Mouse (Mus musculus): ENCODE data around the gene Alkbh1. TPM values are rescaled to one million over a fixed set of nuclear protein-coding genes. Genes with fewer than 3 reads are reported as not detected.
"Not testable (repeated sequence)": the region's sequence is repeated elsewhere in the genome, so short reads cannot be mapped to it uniquely, and the experiment has no call there.

The Alkbh1 gene
- 51.3 and 52.1 TPM in 2 replicates for polyA plus RNA-seq (2015; fragmentation: Nextera tagmentation; extraction: Ambion mirVana)

- Histone ChIP-seq H3K9ac (replicated peaks) (peak within 1 kb of the TSS; percentile 88), H3K4me3 (peak within 1 kb of the TSS; percentile 98), H3K27ac (replicated peaks) (peak within 1 kb of the TSS; percentile 86), H3K27me3 (no peaks in the 10 kb centered on the region), H3K36me3 (peaks cover 52% of the 10 kb centered on the region), H3K4me1 (peaks cover 32% of the 10 kb centered on the region), H3K9me3 (no peaks in the 10 kb centered on the region), H3K4me2 (replicated peaks) (peak within 1 kb of the TSS; percentile 87)
- peak; percentile 94 for ATAC-seq (replicated peaks)
- 0% methylated on average over 28 of the region's 28 CpGs for WGBS
Observed at GRCm38 (mm10) chr12:87443700-87444122, at the start of gene Alkbh1, which contains the start of gene Slirp. Gene Alkbh1 (minus strand): TSS chr12:87444017. Gene Slirp (plus strand): TSS chr12:87443896.

GRCm38 (mm10) chr12:87488683-87489082 is 44.9 kb upstream of the Alkbh1 start:
- not testable (repeated sequence) for H3K27me3 ChIP-seq; H3K9ac ChIP-seq (replicated peaks); ATAC-seq (replicated peaks); H3K9me3 ChIP-seq; H3K36me3 ChIP-seq; H3K4me3 ChIP-seq; H3K4me1 ChIP-seq; H3K4me2 ChIP-seq (replicated peaks); H3K27ac ChIP-seq (replicated peaks)
- WGBS = 72% methylated on average over 2 of the region's 2 CpGs

- 86% methylated on average over 5 of the region's 5 CpGs for WGBS
- not testable (repeated sequence) for H3K9ac ChIP-seq (replicated peaks); H3K4me1 ChIP-seq; H3K4me3 ChIP-seq; H3K36me3 ChIP-seq; H3K4me2 ChIP-seq (replicated peaks); H3K27me3 ChIP-seq; H3K27ac ChIP-seq (replicated peaks); H3K9me3 ChIP-seq; ATAC-seq (replicated peaks)
Observed at GRCm38 (mm10) chr12:87482482-87482881, 38.7 kb upstream of the Alkbh1 start.

- no peak for ATAC-seq (replicated peaks)
- Histone ChIP-seq H3K4me3 (no peak overlapping the region), H3K4me2 (replicated peaks) (no peak overlapping the region), H3K27me3 (no peaks in the 10 kb centered on the region), H3K27ac (replicated peaks) (no peak overlapping the region), H3K9ac (replicated peaks) (no peak overlapping the region), H3K9me3 (no peaks in the 10 kb centered on the region), H3K4me1 (peaks cover 16% of the 10 kb centered on the region), H3K36me3 (no peaks in the 10 kb centered on the region)
- 79% methylated on average over 3 of the region's 3 CpGs for WGBS
Observed at GRCm38 (mm10) chr12:87474756-87475155, 30.9 kb upstream of the Alkbh1 start.

- H3K9me3 ChIP-seq = no peaks in the 10 kb centered on the region
- peak within 1 kb of the TSS; percentile 75 for H3K9ac ChIP-seq (replicated peaks)
- peak within 1 kb of the TSS; percentile 88 for H3K27ac ChIP-seq (replicated peaks)
- peaks cover 14% of the 10 kb centered on the region for H3K36me3 ChIP-seq
- peak within 1 kb of the TSS; percentile 43 for H3K4me2 ChIP-seq (replicated peaks)
- peak; percentile 98 for ATAC-seq (replicated peaks)
- H3K4me1 ChIP-seq = peaks cover 16% of the 10 kb centered on the region
- no peaks in the 10 kb centered on the region for H3K27me3 ChIP-seq
- 3% methylated on average over 45 of the region's 45 CpGs for WGBS
- H3K4me3 ChIP-seq = peak within 1 kb of the TSS; percentile 62
Observed at GRCm38 (mm10) chr12:87471964-87472786, 28.4 kb upstream of the Alkbh1 start, which contains the start of gene Snw1. Gene Snw1 (minus strand): TSS chr12:87472274.

- Histone ChIP-seq H3K9me3 (no peaks in the 10 kb centered on the region), H3K4me3 (peak overlapping the region; percentile 62), H3K4me1 (peaks cover 16% of the 10 kb centered on the region), H3K27ac (replicated peaks) (peak overlapping the region; percentile 88), H3K27me3 (no peaks in the 10 kb centered on the region), H3K4me2 (replicated peaks) (peak overlapping the region; percentile 43), H3K36me3 (peaks cover 19% of the 10 kb centered on the region), H3K9ac (replicated peaks) (peak overlapping the region; percentile 75)
- no peak for ATAC-seq (replicated peaks)
- 0% methylated on average over 19 of the region's 19 CpGs for WGBS
Observed at GRCm38 (mm10) chr12:87471421-87471963, 27.7 kb upstream of the Alkbh1 start.

- peak overlapping the region; percentile 75; the same call in 1 of the 2 replicates for H3K9ac ChIP-seq (replicated peaks)
- peak overlapping the region; percentile 62; the same call in 1 of the 2 replicates for H3K4me3 ChIP-seq
- no peak for ATAC-seq (replicated peaks)
Observed at GRCm38 (mm10) chr12:87470263-87471136, 26.7 kb upstream of the Alkbh1 start.

GRCm38 (mm10) chr12:87464678-87465297 is 21.0 kb upstream of the Alkbh1 start:
- WGBS = 93% methylated on average over 6 of the region's 6 CpGs
- Histone ChIP-seq H3K9ac (replicated peaks) (no peak overlapping the region), H3K27ac (replicated peaks) (no peak overlapping the region), H3K4me3 (no peak overlapping the region), H3K9me3 (no peaks in the 10 kb centered on the region), H3K36me3 (peaks cover 72% of the 10 kb centered on the region), H3K27me3 (no peaks in the 10 kb centered on the region), H3K4me2 (replicated peaks) (no peak overlapping the region), H3K4me1 (no peaks in the 10 kb centered on the region)
- no peak for ATAC-seq (replicated peaks)

More at GRCm38 (mm10) chr12:87470263-87471136, 26.7 kb upstream of the Alkbh1 start:
- no peaks in the 10 kb centered on the region for H3K27me3 ChIP-seq
- peaks cover 23% of the 10 kb centered on the region for H3K36me3 ChIP-seq
- no peaks in the 10 kb centered on the region for H3K9me3 ChIP-seq
- H3K4me2 ChIP-seq (replicated peaks) = peak overlapping the region; percentile 43
- WGBS = 71% methylated on average over 7 of the region's 7 CpGs
- no peak overlapping the region for H3K27ac ChIP-seq (replicated peaks)
- H3K4me1 ChIP-seq = peaks cover 16% of the 10 kb centered on the region

- Histone ChIP-seq H3K9ac (replicated peaks) (no peak overlapping the region), H3K4me1 (peaks cover 9% of the 10 kb centered on the region), H3K4me3 (no peak overlapping the region), H3K9me3 (no peaks in the 10 kb centered on the region), H3K27me3 (no peaks in the 10 kb centered on the region), H3K27ac (replicated peaks) (no peak overlapping the region), H3K4me2 (replicated peaks) (no peak overlapping the region), H3K36me3 (peaks cover 82% of the 10 kb centered on the region)
- ATAC-seq (replicated peaks) = no peak
- 90% methylated on average over 9 of the region's 9 CpGs for WGBS
Observed at GRCm38 (mm10) chr12:87449456-87449855, 5.6 kb upstream of the Alkbh1 start.

GRCm38 (mm10) chr12:87444211-87444610 is 394 bp upstream of the Alkbh1 start:
- Histone ChIP-seq H3K4me1 (peaks cover 32% of the 10 kb centered on the region), H3K4me3 (peak overlapping the region; percentile 98), H3K27ac (replicated peaks) (no peak overlapping the region), H3K27me3 (no peaks in the 10 kb centered on the region), H3K9me3 (no peaks in the 10 kb centered on the region), H3K9ac (replicated peaks) (peak overlapping the region; percentile 88; the same call in 1 of the 2 replicates), H3K4me2 (replicated peaks) (peak overlapping the region; percentile 87), H3K36me3 (peaks cover 51% of the 10 kb centered on the region)
- 6% methylated on average over 16 of the region's 16 CpGs for WGBS
- ATAC-seq (replicated peaks) = peak; percentile 39

- no peaks in the 10 kb centered on the region for H3K27me3 ChIP-seq
- H3K4me3 ChIP-seq = peak overlapping the region; percentile 98
- H3K9me3 ChIP-seq = no peaks in the 10 kb centered on the region
- H3K36me3 ChIP-seq = peaks cover 52% of the 10 kb centered on the region
- WGBS = under 1% methylated on average over 33 of the region's 33 CpGs
- H3K9ac ChIP-seq (replicated peaks) = peak overlapping the region; percentile 88
- peak; percentile 85; the same call in 1 of the 2 replicates for ATAC-seq (replicated peaks)
- H3K4me2 ChIP-seq (replicated peaks) = peak overlapping the region; percentile 87
- H3K27ac ChIP-seq (replicated peaks) = peak overlapping the region; percentile 86
- H3K4me1 ChIP-seq = peaks cover 32% of the 10 kb centered on the region
Observed at GRCm38 (mm10) chr12:87443115-87443699, 610 bp downstream of the Alkbh1 start.
